Mouse (Mus musculus) forebrain, embryonic 12.5 days (tissue): ENCODE measurements around the gene Rab30. TPM values are rescaled to one million over a fixed set of nuclear protein-coding genes. Genes with fewer than 3 reads are reported as not detected.

Experiments
- ATAC-seq: fragments of 200-750 bp; cut with Nextera tagmentation; 2 replicates; pipeline ENCODE4 v1.8.0; 2017; ENCODE audit warnings: moderate TSS enrichment; ENCODE audit not compliant: low FRiP score
- H3K27ac ChIP-seq: fragments of 300-500 bp; sonication (generic); 2 replicates; pipeline ENCODE4 v1.5.1; 2016; ENCODE audit warnings: mild to moderate bottlenecking
- H3K27me3 ChIP-seq: fragments of 300-500 bp; sonication (generic); 2 replicates; pipeline ENCODE4 v1.6.1; 2016; ENCODE audit warnings: mild to moderate bottlenecking
- H3K36me3 ChIP-seq: fragments of 300-500 bp; sonication (generic); replicated peaks from 2 replicates; pipeline ENCODE4 v1.6.1; 2016; ENCODE audit warnings: mild to moderate bottlenecking
- H3K4me1 ChIP-seq: fragments of 300-500 bp; sonication (generic); 2 replicates; pipeline ENCODE4 v1.6.1; 2016
- H3K4me2 ChIP-seq: fragments of 300-500 bp; sonication (generic); 2 replicates; pipeline ENCODE4 v1.6.1; 2016; ENCODE audit warnings: mild to moderate bottlenecking, moderate library complexity
- H3K4me3 ChIP-seq: fragments of 300-500 bp; sonication (generic); replicated peaks from 2 replicates; pipeline ENCODE4 v1.5.1; 2016; ENCODE audit warnings: mild to moderate bottlenecking
- H3K9ac ChIP-seq: fragments of 300-500 bp; sonication (generic); 2 replicates; pipeline ENCODE4 v1.6.1; 2016; ENCODE audit warnings: mild to moderate bottlenecking
- H3K9me3 ChIP-seq: fragments of 300-500 bp; sonication (generic); 2 replicates; pipeline ENCODE4 v1.6.1; 2016
- WGBS: fragments of 180-500 bp; shearing (Covaris S2); methylation state at CpG from one replicate; pipeline ENCODE4 v1.1.7; 2016; 5-methylcytosine and 5-hydroxymethylcytosine counted together
- polyA plus RNA-seq: library from polyadenylated mRNA; unstranded; fragments of >200 nt; fragmentation: Nextera tagmentation; extraction: Ambion mirVana; gene quantifications from 2 replicates; pipeline ENCODE4 v1.2.1, GENCODE M21; 2016

Rab30 gene
- 21.7 and 22.0 TPM in 2 replicates for polyA plus RNA-seq

DNA sequence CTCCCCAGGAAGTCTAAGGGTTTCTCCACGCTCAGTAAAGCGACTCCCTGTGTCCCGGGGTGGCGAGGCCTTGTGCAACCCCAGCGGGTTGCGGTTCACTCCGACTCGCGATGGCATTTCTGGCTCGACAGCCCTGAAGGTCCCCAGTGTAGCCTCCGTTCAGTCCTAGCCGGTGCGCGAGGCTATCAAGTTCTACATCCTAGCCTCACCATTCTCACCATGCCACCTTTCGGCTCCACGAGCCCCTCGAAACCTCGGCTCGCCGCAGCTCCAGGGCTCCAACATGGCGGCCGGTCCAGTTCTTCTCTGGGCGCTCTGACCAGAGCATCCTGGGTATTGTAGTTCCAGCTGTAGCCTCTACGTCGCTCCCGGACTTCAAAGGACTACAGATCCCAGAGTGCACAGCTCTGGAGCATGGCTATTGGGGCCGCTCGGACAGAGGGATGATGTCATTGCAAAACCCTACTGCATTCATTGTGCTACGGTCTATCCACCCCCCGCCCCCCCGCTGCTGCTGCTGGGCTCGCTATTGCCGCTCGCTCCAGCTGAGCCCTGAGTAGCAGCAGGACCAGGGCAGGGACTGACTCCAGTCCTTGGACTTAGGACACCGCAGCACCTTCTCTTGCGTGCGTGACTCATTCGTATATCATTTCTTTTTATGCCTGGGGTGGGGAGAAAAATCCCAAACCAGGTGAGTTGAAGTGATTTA lies at the start of gene Rab30:
Rab30 (plus strand) TSS at position 452 of the 709 bp plus-strand sequence.
- peak within 1 kb of the TSS; percentile 89 for H3K4me2 ChIP-seq

DNA sequence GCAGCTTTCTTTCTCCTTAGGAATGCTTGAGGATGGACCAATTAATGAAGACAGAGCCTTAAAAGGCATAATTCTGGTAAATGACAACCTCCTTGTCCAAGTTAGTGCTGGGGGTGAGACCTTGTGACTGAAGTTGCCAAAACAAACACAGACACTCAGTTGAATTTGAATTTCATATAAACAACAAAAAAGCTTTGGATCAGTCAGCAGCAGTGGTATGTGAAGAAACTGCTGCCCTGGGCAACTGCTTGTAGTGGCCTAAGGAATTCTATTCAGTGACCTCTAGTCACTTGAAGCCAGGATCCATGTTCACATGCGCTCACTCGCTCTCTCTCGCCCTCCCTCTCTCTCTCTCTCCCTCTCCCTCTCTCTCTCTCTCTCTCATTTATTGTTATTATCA lies 45.0 kb upstream of the Rab30 start:
- Histone ChIP-seq H3K9ac (no peak overlapping the region), H3K4me2 (no peak overlapping the region), H3K36me3 (no peaks in the 10 kb centered on the region), H3K9me3 (no peaks in the 10 kb centered on the region), H3K27me3 (no peaks in the 10 kb centered on the region), H3K27ac (no peak overlapping the region), H3K4me1 (no peaks in the 10 kb centered on the region), H3K4me3 (no peak overlapping the region)
- no peak for ATAC-seq
- WGBS = 73% methylated on average over 3 of the region's 3 CpGs

More for the DNA sequence above, at the start of gene Rab30:
- under 1% methylated on average over 38 of the region's 38 CpGs for WGBS
- ATAC-seq = peak; percentile 100
- peak within 1 kb of the TSS; percentile 93 for H3K27ac ChIP-seq
- H3K9me3 ChIP-seq = no peaks in the 10 kb centered on the region
- peak within 1 kb of the TSS; percentile 92 for H3K9ac ChIP-seq
- peaks cover 44% of the 10 kb centered on the region for H3K4me1 ChIP-seq
- peak within 1 kb of the TSS; percentile 76 for H3K4me3 ChIP-seq
- H3K36me3 ChIP-seq = peaks cover 18% of the 10 kb centered on the region
- H3K27me3 ChIP-seq = no peaks in the 10 kb centered on the region

GRCm38 (mm10) chr7:92698770-92699169 lies 42.6 kb upstream of the Rab30 start:
- H3K9me3 ChIP-seq = no peaks in the 10 kb centered on the region

GRCm38 (mm10) chr7:92703661-92704060 lies 37.7 kb upstream of the Rab30 start:
- Histone ChIP-seq H3K4me2 (no peak overlapping the region), H3K9me3 (no peaks in the 10 kb centered on the region), H3K27ac (no peak overlapping the region), H3K4me3 (no peak overlapping the region), H3K36me3 (no peaks in the 10 kb centered on the region), H3K4me1 (no peaks in the 10 kb centered on the region), H3K9ac (no peak overlapping the region), H3K27me3 (no peaks in the 10 kb centered on the region)
- WGBS = 88% methylated on average over 1 of the region's 1 CpGs
- no peak for ATAC-seq

More at GRCm38 (mm10) chr7:92698770-92699169, 42.6 kb upstream of the Rab30 start:
- Histone ChIP-seq H3K36me3 (no peaks in the 10 kb centered on the region), H3K27me3 (no peaks in the 10 kb centered on the region), H3K4me3 (no peak overlapping the region), H3K27ac (no peak overlapping the region), H3K4me2 (no peak overlapping the region), H3K4me1 (no peaks in the 10 kb centered on the region), H3K9ac (no peak overlapping the region)
- no peak for ATAC-seq
- 83% methylated on average over 5 of the region's 5 CpGs for WGBS

DNA sequence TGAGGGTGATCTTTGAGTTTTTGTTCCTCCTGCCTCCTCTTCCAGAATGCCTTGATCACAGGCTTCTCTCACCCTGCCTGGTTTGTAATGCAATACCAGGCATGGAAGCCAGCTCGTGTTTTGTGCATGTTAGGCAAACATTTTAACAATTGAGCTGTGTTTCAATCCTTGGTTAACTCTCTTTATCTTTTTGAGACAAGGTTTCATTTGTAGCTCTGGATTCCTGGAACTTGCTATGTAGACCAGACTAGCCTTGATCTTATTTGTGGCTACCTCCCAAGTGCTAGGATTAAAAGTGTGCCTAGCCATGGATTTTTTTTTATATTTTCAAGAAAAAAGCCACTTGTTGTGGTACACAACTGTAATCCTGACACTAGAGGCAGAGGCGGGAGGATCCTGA lies 35.9 kb upstream of the Rab30 start:
- WGBS = 67% methylated on average over 2 of the region's 2 CpGs
- H3K9ac ChIP-seq = no peak overlapping the region
- no peak overlapping the region for H3K4me3 ChIP-seq
- no peaks in the 10 kb centered on the region for H3K9me3 ChIP-seq
- ATAC-seq = no peak
- H3K36me3 ChIP-seq = no peaks in the 10 kb centered on the region
- no peak overlapping the region for H3K4me2 ChIP-seq
- H3K27ac ChIP-seq = no peak overlapping the region
- no peaks in the 10 kb centered on the region for H3K27me3 ChIP-seq
- no peaks in the 10 kb centered on the region for H3K4me1 ChIP-seq

DNA sequence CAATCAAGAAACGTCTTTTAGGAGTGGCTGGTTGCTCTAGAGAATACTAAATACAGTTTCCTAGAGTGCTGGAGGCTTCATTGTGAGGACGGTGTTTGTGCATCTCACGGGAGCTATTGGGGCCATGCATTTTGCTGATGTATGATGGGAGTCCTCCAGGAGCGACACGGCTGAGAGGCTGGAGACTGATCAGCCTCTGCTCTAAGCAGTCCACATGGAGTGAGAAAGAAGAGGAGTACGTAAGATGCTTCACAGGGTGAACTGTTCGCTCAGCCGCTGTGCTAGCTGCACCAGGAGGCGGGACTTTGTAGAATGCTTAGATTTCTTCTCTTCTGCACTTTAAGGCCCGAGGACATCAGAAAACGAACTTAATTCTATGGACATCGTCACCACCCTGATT lies 34.7 kb upstream of the Rab30 start:
- ATAC-seq = no peak
- no peak overlapping the region for H3K9ac ChIP-seq
- H3K4me2 ChIP-seq = no peak overlapping the region
- H3K9me3 ChIP-seq = no peaks in the 10 kb centered on the region
- no peaks in the 10 kb centered on the region for H3K4me1 ChIP-seq
- H3K4me3 ChIP-seq = no peak overlapping the region
- WGBS = 79% methylated on average over 12 of the region's 12 CpGs
- H3K27ac ChIP-seq = no peak overlapping the region
- H3K27me3 ChIP-seq = no peaks in the 10 kb centered on the region
- no peaks in the 10 kb centered on the region for H3K36me3 ChIP-seq

- no peak for ATAC-seq
- WGBS = 57% methylated on average over 2 of the region's 2 CpGs
- H3K4me2 ChIP-seq = no peak overlapping the region
- no peaks in the 10 kb centered on the region for H3K36me3 ChIP-seq
- no peak overlapping the region for H3K4me3 ChIP-seq
- no peaks in the 10 kb centered on the region for H3K4me1 ChIP-seq
- H3K9ac ChIP-seq = no peak overlapping the region
- H3K27ac ChIP-seq = no peak overlapping the region
- no peaks in the 10 kb centered on the region for H3K9me3 ChIP-seq
- no peaks in the 10 kb centered on the region for H3K27me3 ChIP-seq
Measured at GRCm38 (mm10) chr7:92709573-92709972, 31.8 kb upstream of the Rab30 start.

DNA sequence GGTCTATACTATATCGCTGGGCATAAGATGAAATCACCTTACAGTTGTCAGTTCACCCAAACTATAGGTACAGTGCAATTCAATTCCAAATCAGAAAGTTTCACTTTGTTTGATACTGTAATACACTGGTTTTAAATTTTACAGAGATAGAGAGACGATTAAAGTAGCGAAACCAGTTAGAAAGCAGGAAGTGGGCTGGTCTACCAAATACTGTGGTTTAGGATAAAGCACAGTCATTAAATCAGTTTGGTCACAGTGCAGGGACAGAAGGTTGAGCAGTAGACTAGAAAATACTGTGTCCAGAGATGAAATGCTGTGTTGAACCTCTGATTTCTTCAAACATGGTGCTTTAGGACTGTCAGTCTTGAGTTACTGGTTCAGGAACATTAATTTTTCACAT lies 29.8 kb upstream of the Rab30 start:
- WGBS = 84% methylated on average over 3 of the region's 3 CpGs
- Histone ChIP-seq H3K4me3 (no peak overlapping the region), H3K27ac (no peak overlapping the region), H3K27me3 (no peaks in the 10 kb centered on the region), H3K4me2 (no peak overlapping the region), H3K36me3 (no peaks in the 10 kb centered on the region), H3K9ac (no peak overlapping the region), H3K9me3 (no peaks in the 10 kb centered on the region), H3K4me1 (no peaks in the 10 kb centered on the region)
- no peak for ATAC-seq

DNA sequence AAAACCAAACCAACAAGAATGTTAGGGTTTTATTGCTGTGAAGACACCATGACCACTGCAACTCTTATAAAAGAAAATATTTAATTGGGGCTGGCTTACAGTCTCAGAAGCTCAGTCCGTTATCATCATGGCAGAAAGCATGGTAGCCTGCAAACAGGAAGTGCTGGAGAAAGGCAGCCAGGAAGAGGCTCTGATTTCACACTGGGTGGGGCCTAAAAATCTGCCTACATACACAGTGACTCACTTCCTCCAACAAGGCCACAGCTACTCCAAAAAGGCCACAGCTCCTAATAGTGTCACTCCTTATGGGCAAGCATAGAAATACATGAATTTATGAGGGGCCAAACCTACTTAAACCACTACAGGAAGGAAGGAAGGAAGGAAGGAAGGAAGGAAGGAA lies 26.3 kb upstream of the Rab30 start:
- WGBS = 90% methylated on average over 1 of the region's 1 CpGs
- H3K9ac ChIP-seq = no peak overlapping the region
- no peaks in the 10 kb centered on the region for H3K36me3 ChIP-seq
- H3K9me3 ChIP-seq = no peaks in the 10 kb centered on the region
- H3K27me3 ChIP-seq = no peaks in the 10 kb centered on the region
- H3K4me3 ChIP-seq = no peak overlapping the region
- no peaks in the 10 kb centered on the region for H3K4me1 ChIP-seq
- ATAC-seq = no peak
- H3K4me2 ChIP-seq = no peak overlapping the region
- H3K27ac ChIP-seq = no peak overlapping the region

- no peaks in the 10 kb centered on the region for H3K36me3 ChIP-seq
- no peak overlapping the region for H3K27ac ChIP-seq
- H3K4me3 ChIP-seq = no peak overlapping the region
- 0 out of 2 replicates have a peak, but pooled peaks cover 2% of the 10 kb centered on the region for H3K4me1 ChIP-seq
- no peak overlapping the region for H3K4me2 ChIP-seq
- H3K9ac ChIP-seq = no peak overlapping the region
- no peak for ATAC-seq
- no peaks in the 10 kb centered on the region for H3K9me3 ChIP-seq
- no peaks in the 10 kb centered on the region for H3K27me3 ChIP-seq
- 75% methylated on average over 3 of the region's 3 CpGs for WGBS
Measured at GRCm38 (mm10) chr7:92720156-92720905, 21.1 kb upstream of the Rab30 start.

DNA sequence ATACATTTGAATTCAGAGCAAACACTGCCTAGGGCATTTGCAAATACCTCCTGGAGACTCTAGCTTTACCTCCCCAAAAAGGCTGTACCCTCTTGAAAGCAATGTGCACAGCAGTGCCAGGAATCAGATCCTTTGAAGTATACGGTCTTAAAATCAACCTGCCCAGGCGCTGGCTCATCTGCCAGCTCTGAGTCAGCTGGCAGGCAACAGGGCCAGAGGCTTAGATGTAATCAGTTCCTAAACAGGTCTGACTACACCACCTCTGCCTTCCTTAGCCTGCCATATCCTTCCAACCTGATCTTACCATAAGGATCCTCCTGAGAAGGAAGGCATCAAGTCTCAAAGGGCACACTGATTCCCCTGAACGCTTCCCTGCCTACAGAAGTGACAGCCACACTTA lies 17.7 kb upstream of the Rab30 start:
- 34% methylated on average over 3 of the region's 3 CpGs for WGBS
- no peak overlapping the region for H3K4me3 ChIP-seq
- no peak for ATAC-seq

GRCm38 (mm10) chr7:92724261-92724660 lies 17.1 kb upstream of the Rab30 start:
- H3K4me1 ChIP-seq = 0 out of 2 replicates have a peak, but pooled peaks cover 2% of the 10 kb centered on the region
- ATAC-seq = no peak
- WGBS = 82% methylated on average over 4 of the region's 4 CpGs

More for the DNA sequence above, 17.7 kb upstream of the Rab30 start:
- Histone ChIP-seq H3K4me2 (no peak overlapping the region), H3K9ac (no peak overlapping the region), H3K9me3 (no peaks in the 10 kb centered on the region), H3K27ac (no peak overlapping the region), H3K4me1 (0 out of 2 replicates have a peak, but pooled peaks cover 2% of the 10 kb centered on the region), H3K36me3 (no peaks in the 10 kb centered on the region), H3K27me3 (no peaks in the 10 kb centered on the region)

More at GRCm38 (mm10) chr7:92724261-92724660, 17.1 kb upstream of the Rab30 start:
- no peak overlapping the region for H3K4me3 ChIP-seq
- H3K9me3 ChIP-seq = no peaks in the 10 kb centered on the region
- H3K9ac ChIP-seq = no peak overlapping the region
- no peaks in the 10 kb centered on the region for H3K36me3 ChIP-seq
- H3K4me2 ChIP-seq = no peak overlapping the region
- H3K27me3 ChIP-seq = no peaks in the 10 kb centered on the region
- no peak overlapping the region for H3K27ac ChIP-seq
